Mouse (Mus musculus) yolk sac, embryonic 10.5 days (tissue): ENCODE measurements around the gene Cdh13.

Experiments
- DNase-seq: peaks from one replicate; pipeline ENCODE4 v3.0.0-alpha.2; 2017; ENCODE audit warnings: low spot score

Gene Cdh13

GRCm38 (mm10) chr8:118448011-118448410, 164.5 kb downstream of the Cdh13 start:
- no peak for DNase-seq

- no peak for DNase-seq
Measured at GRCm38 (mm10) chr8:118452445-118453103, 169.0 kb downstream of the Cdh13 start.

- no peak for DNase-seq
Measured at GRCm38 (mm10) chr8:118455245-118455644, 171.7 kb downstream of the Cdh13 start.

GRCm38 (mm10) chr8:118465330-118465948, 181.9 kb downstream of the Cdh13 start:
- no peak for DNase-seq

- no peak for DNase-seq
Measured at GRCm38 (mm10) chr8:118477587-118477986, 194.1 kb downstream of the Cdh13 start.

- DNase-seq: no peak
Measured at GRCm38 (mm10) chr8:118488735-118489134, 205.2 kb downstream of the Cdh13 start.

GRCm38 (mm10) chr8:118502509-118502908, 219.0 kb downstream of the Cdh13 start:
- DNase-seq: no peak

GRCm38 (mm10) chr8:118509426-118509825, 225.9 kb downstream of the Cdh13 start:
- no peak for DNase-seq

GRCm38 (mm10) chr8:118513259-118513658, 229.7 kb downstream of the Cdh13 start:
- no peak for DNase-seq

- DNase-seq: no peak
Measured at GRCm38 (mm10) chr8:118515616-118516015, 232.1 kb downstream of the Cdh13 start.

GRCm38 (mm10) chr8:118517071-118517470, 233.5 kb downstream of the Cdh13 start:
- no peak for DNase-seq

- peak; percentile 16 for DNase-seq
Measured at GRCm38 (mm10) chr8:118518030-118518741, 234.7 kb downstream of the Cdh13 start.

GRCm38 (mm10) chr8:118518742-118519102, 235.2 kb downstream of the Cdh13 start:
- no peak for DNase-seq

GRCm38 (mm10) chr8:118523922-118524321, 240.4 kb downstream of the Cdh13 start:
- no peak for DNase-seq

- no peak for DNase-seq
Measured at GRCm38 (mm10) chr8:118538816-118539558, 255.5 kb downstream of the Cdh13 start.

GRCm38 (mm10) chr8:118539559-118539819, 256.0 kb downstream of the Cdh13 start:
- no peak for DNase-seq

- DNase-seq: no peak
Measured at GRCm38 (mm10) chr8:118539941-118540340, 256.4 kb downstream of the Cdh13 start.

GRCm38 (mm10) chr8:118552397-118552796, 268.9 kb downstream of the Cdh13 start:
- no peak for DNase-seq

GRCm38 (mm10) chr8:118552842-118553241, 269.3 kb downstream of the Cdh13 start:
- no peak for DNase-seq

GRCm38 (mm10) chr8:118564024-118564423, 280.5 kb downstream of the Cdh13 start:
- DNase-seq: no peak

GRCm38 (mm10) chr8:118565186-118565585, 281.7 kb downstream of the Cdh13 start:
- no peak for DNase-seq

GRCm38 (mm10) chr8:118565887-118566747, 282.6 kb downstream of the Cdh13 start:
- DNase-seq: no peak
